Mouse (Mus musculus): ENCODE measurements around the gene Mrpl51. TPM values are rescaled to one million over a fixed set of nuclear protein-coding genes. Genes with fewer than 3 reads are reported as not detected.

Gene Mrpl51
- polyA plus RNA-seq, 1 experiment from 2014 or later = 284 TPM

DNA sequence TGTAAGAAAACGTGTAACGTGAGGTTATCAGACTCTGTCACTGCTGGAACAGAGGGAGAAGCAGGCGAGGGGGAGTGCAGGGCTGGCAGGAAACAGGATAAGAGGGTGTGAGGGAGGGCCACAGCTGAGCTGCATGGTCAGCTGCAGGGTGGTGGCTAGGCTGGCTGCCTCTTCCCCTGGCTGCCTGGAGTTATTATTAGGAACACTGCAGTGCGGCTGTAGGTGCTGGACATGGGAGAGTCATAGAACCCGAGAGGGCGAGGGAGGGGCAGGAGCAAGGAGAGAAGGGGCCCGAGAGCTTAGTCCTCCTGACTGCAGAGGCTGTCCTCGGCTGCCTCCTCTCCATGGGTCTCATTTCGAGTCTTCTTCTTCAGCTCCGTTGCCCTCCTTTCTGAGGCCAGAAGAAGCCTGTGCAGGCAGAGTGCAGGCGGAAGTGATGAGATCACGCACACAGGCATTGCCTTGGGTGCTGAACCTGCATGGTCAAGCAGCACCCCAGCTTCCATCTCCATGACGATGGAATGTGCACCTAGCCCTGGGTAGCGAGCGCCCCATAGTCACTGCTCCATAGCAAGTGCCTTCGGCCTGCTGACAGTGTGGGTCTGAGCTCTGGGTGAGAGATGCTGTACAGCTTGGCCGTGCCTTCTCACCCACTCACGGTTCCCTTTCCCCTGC, 43.2 kb upstream of the Mrpl51 start:
- 61% methylated on average over 18 of the region's 18 CpGs for WGBS
- Histone ChIP-seq H3K36me3 (ENCODE audit: control insufficient read depth, insufficient read depth, low read length) (no peaks in the 10 kb centered on the region), H3K9me3 (ENCODE audit: control insufficient read depth, low read length) (no peaks in the 10 kb centered on the region), H3K9ac (ENCODE audit: low read depth, low read length) (peak overlapping the region; percentile 35), H3K27ac (ENCODE audit: low read length) (no peak overlapping the region), H3K4me2 (ENCODE audit: low read depth, low read length) (no peak overlapping the region), H3K4me1 (ENCODE audit: control insufficient read depth, insufficient read depth, low read length) (peaks cover 42% of the 10 kb centered on the region), H3K27me3 (replicated peaks; ENCODE audit: control insufficient read depth, insufficient read depth, low read length) (no peaks in the 10 kb centered on the region), H3K4me3 (ENCODE audit: low read length) (no peak overlapping the region)
- ATAC-seq = no peak

DNA sequence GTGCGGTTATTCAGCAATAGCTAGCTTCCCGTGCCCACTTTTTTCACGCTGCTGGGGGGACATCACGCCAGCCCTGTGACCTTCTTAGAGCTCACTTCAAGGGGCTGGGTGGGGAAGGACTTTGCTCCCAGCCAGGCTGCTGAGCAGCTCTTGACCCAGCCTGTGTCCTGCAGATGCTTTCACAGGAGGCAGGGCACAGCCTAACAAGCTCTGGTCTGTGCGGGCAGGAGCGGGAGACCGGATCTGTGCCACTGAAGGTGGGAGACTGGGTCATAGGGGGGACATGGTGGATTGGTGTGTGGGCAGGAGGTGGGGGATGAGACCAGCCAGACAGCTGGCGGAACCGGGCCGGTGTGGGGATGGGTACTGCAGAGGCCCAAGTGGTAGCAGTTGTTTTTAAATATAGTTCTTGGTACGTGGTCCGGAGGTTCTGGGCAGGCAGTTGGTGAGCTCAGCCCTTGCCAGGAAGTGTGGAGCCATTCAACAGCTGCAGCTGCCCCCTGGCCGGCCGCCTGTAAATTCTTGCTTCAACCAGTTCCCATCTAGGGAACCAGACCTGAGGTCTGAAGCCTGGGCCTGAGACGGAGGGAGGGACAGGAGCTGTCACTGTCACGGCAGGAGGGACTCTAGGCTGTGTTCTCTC, 42.6 kb upstream of the Mrpl51 start:
- no peaks in the 10 kb centered on the region for H3K27me3 ChIP-seq (replicated peaks; ENCODE audit: control insufficient read depth, insufficient read depth, low read length)
- ATAC-seq = no peak
- H3K4me3 ChIP-seq (ENCODE audit: low read length) = no peak overlapping the region
- H3K9me3 ChIP-seq (ENCODE audit: control insufficient read depth, low read length) = no peaks in the 10 kb centered on the region
- no peaks in the 10 kb centered on the region for H3K36me3 ChIP-seq (ENCODE audit: control insufficient read depth, insufficient read depth, low read length)
- no peak overlapping the region for H3K4me2 ChIP-seq (ENCODE audit: low read depth, low read length)
- peak overlapping the region; percentile 35; the same call in 1 of the 2 replicates for H3K9ac ChIP-seq (ENCODE audit: low read depth, low read length)
- WGBS = 68% methylated on average over 16 of the region's 16 CpGs
- 0 out of 2 replicates have a peak overlapping the region, but pooled peaks have one; percentile 5 for H3K27ac ChIP-seq (ENCODE audit: low read length)
- H3K4me1 ChIP-seq (ENCODE audit: control insufficient read depth, insufficient read depth, low read length) = peaks cover 42% of the 10 kb centered on the region

DNA sequence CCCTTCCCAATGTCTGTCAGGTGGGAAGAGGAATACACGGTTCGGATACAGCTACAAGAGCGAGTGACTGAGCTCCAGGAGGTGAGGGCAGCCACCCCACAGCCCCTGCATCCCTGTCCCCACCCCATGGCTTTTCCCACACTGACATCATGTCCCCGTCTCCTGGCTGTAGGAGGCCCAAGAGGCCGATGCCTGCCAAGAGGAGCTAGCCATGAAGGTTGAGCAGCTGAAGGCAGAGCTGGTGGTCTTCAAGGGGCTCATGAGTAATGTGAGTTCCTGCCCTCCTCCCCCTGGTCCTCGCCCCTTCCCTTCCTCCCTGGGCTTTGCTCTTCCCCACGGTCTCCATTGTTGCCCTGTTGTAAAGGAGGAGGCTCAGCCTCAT, 42.0 kb upstream of the Mrpl51 start:
- Histone ChIP-seq H3K4me1 (ENCODE audit: control insufficient read depth, insufficient read depth, low read length) (peaks cover 42% of the 10 kb centered on the region), H3K9me3 (ENCODE audit: control insufficient read depth, low read length) (no peaks in the 10 kb centered on the region), H3K27ac (ENCODE audit: low read length) (0 out of 2 replicates have a peak overlapping the region, but pooled peaks have one; percentile 1), H3K4me3 (ENCODE audit: low read length) (no peak overlapping the region), H3K36me3 (ENCODE audit: control insufficient read depth, insufficient read depth, low read length) (no peaks in the 10 kb centered on the region), H3K27me3 (replicated peaks; ENCODE audit: control insufficient read depth, insufficient read depth, low read length) (no peaks in the 10 kb centered on the region), H3K9ac (ENCODE audit: low read depth, low read length) (no peak overlapping the region), H3K4me2 (ENCODE audit: low read depth, low read length) (no peak overlapping the region)
- 70% methylated on average over 7 of the region's 7 CpGs for WGBS
- no peak for ATAC-seq

DNA sequence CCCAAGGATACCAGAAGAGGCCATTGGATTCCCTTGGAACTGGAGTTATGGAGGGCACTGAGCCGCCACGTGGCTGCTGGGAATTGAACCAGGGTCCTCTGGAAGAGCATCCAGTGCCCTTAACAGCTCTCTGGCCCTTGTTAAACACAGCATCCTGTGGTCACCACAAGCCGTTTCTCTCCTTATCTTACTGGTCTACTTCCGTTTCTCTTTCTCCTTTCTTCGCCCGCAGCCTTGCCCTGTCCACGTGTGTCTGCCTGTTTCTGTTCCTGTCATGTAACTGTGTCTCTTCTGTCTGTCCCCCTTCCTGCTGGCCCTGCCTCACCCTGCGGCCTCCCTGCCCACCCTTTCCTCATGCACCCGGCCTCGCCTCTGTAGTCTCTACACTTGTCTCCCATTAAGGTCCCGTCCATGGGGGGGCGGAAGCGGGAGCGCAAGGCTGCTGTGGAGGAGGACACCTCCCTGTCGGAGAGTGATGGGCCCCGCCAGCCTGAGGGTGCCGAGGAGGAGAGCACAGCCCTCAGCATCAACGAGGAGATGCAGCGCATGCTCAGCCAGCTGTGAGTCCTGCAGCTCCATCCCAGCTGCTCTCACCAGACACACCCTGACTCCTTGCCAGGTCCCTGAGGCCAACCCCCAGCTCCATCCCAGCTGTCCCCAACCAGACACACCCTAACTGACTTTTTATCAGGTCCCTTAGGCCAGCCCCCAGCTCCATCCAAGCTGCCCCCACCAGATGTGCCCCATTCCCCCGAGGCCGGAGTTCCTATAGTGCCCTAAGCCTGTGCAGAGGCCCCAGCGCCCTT, 39.2 kb upstream of the Mrpl51 start:
- 79% methylated on average over 22 of the region's 22 CpGs for WGBS
- ATAC-seq = no peak

DNA sequence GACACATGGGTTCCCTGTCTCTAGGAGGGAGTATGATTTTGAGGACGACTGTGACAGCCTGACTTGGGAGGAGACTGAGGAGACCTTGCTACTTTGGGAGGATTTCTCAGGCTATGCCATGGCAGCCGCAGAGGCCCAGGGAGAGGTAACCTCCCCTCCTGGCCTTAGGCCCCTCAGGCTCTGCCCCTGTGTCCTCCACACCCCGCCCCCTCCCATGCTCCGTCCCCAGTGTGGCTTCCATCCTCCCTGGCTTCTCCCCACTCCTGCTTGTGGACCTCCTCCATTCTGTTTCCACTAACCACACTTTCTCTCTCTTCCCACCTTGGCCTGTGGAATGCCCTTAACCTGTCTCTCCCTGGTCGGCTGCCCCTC, 38.6 kb upstream of the Mrpl51 start:
- ATAC-seq = no peak
- H3K9ac ChIP-seq (ENCODE audit: low read depth, low read length) = no peak overlapping the region
- H3K9me3 ChIP-seq (ENCODE audit: control insufficient read depth, low read length) = no peaks in the 10 kb centered on the region
- no peak overlapping the region for H3K4me3 ChIP-seq (ENCODE audit: low read length)
- H3K36me3 ChIP-seq (ENCODE audit: control insufficient read depth, insufficient read depth, low read length) = no peaks in the 10 kb centered on the region
- peaks cover 12% of the 10 kb centered on the region for H3K4me1 ChIP-seq (ENCODE audit: control insufficient read depth, insufficient read depth, low read length)
- WGBS = 83% methylated on average over 5 of the region's 5 CpGs
- no peak overlapping the region for H3K27ac ChIP-seq (ENCODE audit: low read length)
- H3K4me2 ChIP-seq (ENCODE audit: low read depth, low read length) = no peak overlapping the region
- H3K27me3 ChIP-seq (replicated peaks; ENCODE audit: control insufficient read depth, insufficient read depth, low read length) = no peaks in the 10 kb centered on the region

More for the DNA sequence above, 39.2 kb upstream of the Mrpl51 start:
- H3K27ac ChIP-seq (ENCODE audit: low read length) = no peak overlapping the region
- H3K9ac ChIP-seq (ENCODE audit: low read depth, low read length) = no peak overlapping the region
- H3K4me3 ChIP-seq (ENCODE audit: low read length) = no peak overlapping the region
- H3K36me3 ChIP-seq (ENCODE audit: control insufficient read depth, insufficient read depth, low read length) = no peaks in the 10 kb centered on the region
- H3K27me3 ChIP-seq (replicated peaks; ENCODE audit: control insufficient read depth, insufficient read depth, low read length) = no peaks in the 10 kb centered on the region
- H3K4me2 ChIP-seq (ENCODE audit: low read depth, low read length) = no peak overlapping the region
- H3K9me3 ChIP-seq (ENCODE audit: control insufficient read depth, low read length) = no peaks in the 10 kb centered on the region
- H3K4me1 ChIP-seq (ENCODE audit: control insufficient read depth, insufficient read depth, low read length) = peaks cover 15% of the 10 kb centered on the region

DNA sequence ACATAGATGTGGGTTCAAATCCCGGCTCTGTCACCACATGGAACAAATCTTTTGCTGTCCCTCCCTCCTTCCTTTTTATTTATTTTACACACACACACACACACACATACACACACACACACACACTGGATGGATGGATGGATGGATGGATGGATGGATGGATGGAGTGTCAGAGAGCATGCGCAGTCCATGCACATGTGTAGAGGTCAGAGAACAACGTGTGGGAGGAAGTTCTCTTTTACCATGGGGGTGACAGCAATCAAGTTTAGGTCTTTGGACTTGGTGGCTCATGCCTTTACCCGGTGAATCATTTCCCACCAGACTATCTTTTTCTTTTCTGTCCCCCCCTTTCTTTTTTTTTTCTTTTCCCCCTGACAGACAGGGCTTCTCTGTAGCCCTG, 37.9 kb upstream of the Mrpl51 start:
- Histone ChIP-seq H3K36me3 (ENCODE audit: control insufficient read depth, insufficient read depth, low read length) (peaks cover 4% of the 10 kb centered on the region; the same call in 1 of the 2 replicates), H3K27me3 (replicated peaks; ENCODE audit: control insufficient read depth, insufficient read depth, low read length) (no peaks in the 10 kb centered on the region), H3K27ac (ENCODE audit: low read length) (no peak overlapping the region), H3K9me3 (ENCODE audit: control insufficient read depth, low read length) (no peaks in the 10 kb centered on the region), H3K4me3 (ENCODE audit: low read length) (no peak overlapping the region), H3K4me2 (ENCODE audit: low read depth, low read length) (no peak overlapping the region), H3K4me1 (ENCODE audit: control insufficient read depth, insufficient read depth, low read length) (peaks cover 10% of the 10 kb centered on the region), H3K9ac (ENCODE audit: low read depth, low read length) (no peak overlapping the region)
- 88% methylated on average over 4 of the region's 4 CpGs for WGBS
- no peak for ATAC-seq

DNA sequence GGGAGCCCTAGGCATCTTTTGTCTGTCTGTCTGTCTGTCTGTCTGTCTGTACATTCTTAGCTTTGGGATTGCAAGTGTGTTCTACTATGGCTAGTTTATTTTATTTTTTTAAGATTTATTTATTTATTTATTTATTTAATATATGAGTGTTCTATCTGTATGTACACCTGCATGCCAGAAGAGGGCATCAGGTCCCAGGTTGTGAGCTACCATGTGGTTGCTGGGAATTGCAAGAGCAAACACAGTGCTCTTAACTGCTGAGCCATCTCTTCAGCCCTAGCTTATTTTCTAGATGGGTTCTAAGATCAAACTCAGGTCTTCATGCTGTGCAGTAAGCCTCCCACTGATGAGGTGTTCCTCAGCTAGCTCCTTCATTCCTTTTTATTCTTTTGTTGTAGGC, 37.1 kb upstream of the Mrpl51 start:
- peaks cover 1% of the 10 kb centered on the region; the same call in 1 of the 2 replicates for H3K4me1 ChIP-seq (ENCODE audit: control insufficient read depth, insufficient read depth, low read length)
- no peak overlapping the region for H3K4me3 ChIP-seq (ENCODE audit: low read length)
- H3K9me3 ChIP-seq (ENCODE audit: control insufficient read depth, low read length) = no peaks in the 10 kb centered on the region
- peaks cover 7% of the 10 kb centered on the region; the same call in 1 of the 2 replicates for H3K36me3 ChIP-seq (ENCODE audit: control insufficient read depth, insufficient read depth, low read length)
- no peak overlapping the region for H3K9ac ChIP-seq (ENCODE audit: low read depth, low read length)
- no peak for ATAC-seq
- H3K27ac ChIP-seq (ENCODE audit: low read length) = no peak overlapping the region
- H3K27me3 ChIP-seq (replicated peaks; ENCODE audit: control insufficient read depth, insufficient read depth, low read length) = no peaks in the 10 kb centered on the region
- H3K4me2 ChIP-seq (ENCODE audit: low read depth, low read length) = no peak overlapping the region

DNA sequence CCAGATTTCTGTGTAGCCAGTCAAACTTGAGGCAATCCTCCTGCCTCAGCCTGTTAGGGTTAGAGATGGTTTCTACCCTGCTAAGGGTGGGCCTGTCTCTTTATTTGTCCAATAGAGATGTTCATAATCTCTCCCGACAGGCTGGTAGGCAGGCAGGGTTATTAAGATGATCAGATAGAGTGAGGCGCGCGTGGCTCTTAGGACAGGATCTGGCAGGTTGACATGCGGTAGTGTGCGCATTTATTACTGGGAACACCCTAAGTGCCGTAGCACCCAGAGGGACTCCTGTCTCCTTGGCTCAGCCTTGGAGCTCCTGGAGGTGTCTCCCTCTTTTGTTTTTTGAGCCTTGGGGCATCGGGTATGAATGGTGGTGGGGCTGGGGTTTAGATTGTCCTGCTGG, 36.3 kb upstream of the Mrpl51 start:
- Histone ChIP-seq H3K9me3 (ENCODE audit: control insufficient read depth, low read length) (no peaks in the 10 kb centered on the region), H3K9ac (ENCODE audit: low read depth, low read length) (no peak overlapping the region), H3K4me1 (ENCODE audit: control insufficient read depth, insufficient read depth, low read length) (no peaks in the 10 kb centered on the region), H3K27me3 (replicated peaks; ENCODE audit: control insufficient read depth, insufficient read depth, low read length) (no peaks in the 10 kb centered on the region), H3K27ac (ENCODE audit: low read length) (no peak overlapping the region), H3K4me2 (ENCODE audit: low read depth, low read length) (no peak overlapping the region), H3K36me3 (ENCODE audit: control insufficient read depth, insufficient read depth, low read length) (peaks cover 7% of the 10 kb centered on the region), H3K4me3 (ENCODE audit: low read length) (no peak overlapping the region)
- 72% methylated on average over 8 of the region's 8 CpGs for WGBS
- peak; percentile 21; the same call in 1 of the 2 replicates for ATAC-seq

DNA sequence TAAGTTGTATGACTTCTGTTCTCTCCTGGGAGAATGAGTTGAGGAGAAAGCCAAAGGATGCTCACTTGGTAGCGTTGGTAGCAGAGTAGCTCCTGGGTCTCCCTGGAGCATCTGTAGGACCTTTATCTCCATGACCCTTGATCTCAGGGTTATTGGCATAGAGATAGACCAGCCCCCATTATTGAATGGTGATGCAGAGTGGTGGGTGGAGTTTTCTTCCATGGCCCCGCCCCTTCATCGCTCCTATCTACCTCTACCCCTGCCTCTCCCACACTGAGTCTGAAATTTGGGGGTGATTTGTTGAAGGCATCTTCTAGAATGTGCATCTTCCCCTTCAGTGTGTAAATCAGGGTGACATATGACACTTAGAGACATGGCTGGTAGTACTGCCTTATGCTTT, 35.1 kb upstream of the Mrpl51 start:
- no peak overlapping the region for H3K4me3 ChIP-seq (ENCODE audit: low read length)
- no peak overlapping the region for H3K27ac ChIP-seq (ENCODE audit: low read length)
- no peak overlapping the region for H3K9ac ChIP-seq (ENCODE audit: low read depth, low read length)
- peaks cover 7% of the 10 kb centered on the region for H3K36me3 ChIP-seq (ENCODE audit: control insufficient read depth, insufficient read depth, low read length)
- H3K27me3 ChIP-seq (replicated peaks; ENCODE audit: control insufficient read depth, insufficient read depth, low read length) = no peaks in the 10 kb centered on the region
- no peak overlapping the region for H3K4me2 ChIP-seq (ENCODE audit: low read depth, low read length)
- H3K4me1 ChIP-seq (ENCODE audit: control insufficient read depth, insufficient read depth, low read length) = peaks cover 7% of the 10 kb centered on the region; the same call in 1 of the 2 replicates
- no peaks in the 10 kb centered on the region for H3K9me3 ChIP-seq (ENCODE audit: control insufficient read depth, low read length)
- 88% methylated on average over 3 of the region's 3 CpGs for WGBS
- ATAC-seq = no peak
